Mouse (Mus musculus): ENCODE data around the gene Pabpc4.

The Pabpc4 gene

DNA sequence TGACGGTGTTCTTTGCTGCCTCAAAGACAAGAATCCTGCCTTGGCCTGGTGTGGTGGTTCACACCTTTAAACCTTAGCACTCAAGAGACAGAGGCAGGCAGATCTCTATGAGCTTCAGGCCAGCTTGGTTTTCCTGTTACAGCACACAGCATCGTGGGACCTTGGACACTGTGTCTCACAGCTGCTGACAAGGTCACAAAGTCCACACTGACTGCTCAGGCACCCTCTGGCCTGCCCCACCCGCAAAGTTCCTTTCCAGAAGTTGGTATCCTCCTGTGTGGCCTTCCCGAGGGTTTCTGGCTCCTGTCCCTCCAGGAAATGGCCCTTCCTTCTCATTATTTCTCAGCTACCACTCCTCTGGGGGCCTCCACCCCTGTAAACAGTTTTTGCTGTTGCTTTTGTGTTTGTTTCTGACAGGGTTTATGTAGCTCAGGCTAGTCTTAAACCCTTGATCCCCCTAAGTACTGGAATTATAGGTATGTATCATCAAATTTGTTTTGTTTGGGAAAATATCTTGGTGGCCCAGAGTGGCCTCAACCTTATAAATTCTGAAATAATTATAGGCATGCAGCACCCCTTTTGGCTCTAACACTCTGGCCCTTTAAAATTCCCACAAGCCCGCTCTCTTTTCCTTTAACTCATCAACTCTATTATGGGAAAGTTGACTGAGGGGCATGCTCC, at the start of gene Pabpc4:
TSS of gene Pabpc4 (plus strand) at position 631 of the 681 bp plus-strand sequence.
- no peak for DNase-seq

GRCm38 (mm10) chr4:123213975-123214374, 48.2 kb upstream of the Pabpc4 start:
- DNase-seq, result no peak

GRCm38 (mm10) chr4:123215367-123215766, 46.8 kb upstream of the Pabpc4 start:
- no peak for DNase-seq

DNA sequence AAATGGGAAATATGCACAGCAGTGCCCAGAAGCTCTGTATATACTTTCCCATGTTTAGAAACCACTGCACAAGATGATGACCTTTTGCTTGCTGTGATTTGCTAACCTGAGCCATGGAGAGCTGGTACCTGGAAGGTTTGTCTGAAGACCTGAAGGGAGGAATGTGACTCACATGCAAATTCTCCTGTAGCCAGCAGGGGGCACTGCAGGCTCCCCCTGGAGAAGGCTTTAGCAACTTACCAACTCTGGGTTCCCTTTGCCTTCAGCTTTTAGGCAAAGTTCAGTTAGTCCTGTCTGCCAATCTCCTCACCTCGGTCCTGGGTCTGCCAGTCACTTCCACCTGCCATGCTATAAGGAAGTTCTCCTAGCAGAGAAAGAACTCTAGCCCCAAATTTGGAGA, 45.4 kb upstream of the Pabpc4 start:
- DNase-seq, result peak; percentile 64

DNA sequence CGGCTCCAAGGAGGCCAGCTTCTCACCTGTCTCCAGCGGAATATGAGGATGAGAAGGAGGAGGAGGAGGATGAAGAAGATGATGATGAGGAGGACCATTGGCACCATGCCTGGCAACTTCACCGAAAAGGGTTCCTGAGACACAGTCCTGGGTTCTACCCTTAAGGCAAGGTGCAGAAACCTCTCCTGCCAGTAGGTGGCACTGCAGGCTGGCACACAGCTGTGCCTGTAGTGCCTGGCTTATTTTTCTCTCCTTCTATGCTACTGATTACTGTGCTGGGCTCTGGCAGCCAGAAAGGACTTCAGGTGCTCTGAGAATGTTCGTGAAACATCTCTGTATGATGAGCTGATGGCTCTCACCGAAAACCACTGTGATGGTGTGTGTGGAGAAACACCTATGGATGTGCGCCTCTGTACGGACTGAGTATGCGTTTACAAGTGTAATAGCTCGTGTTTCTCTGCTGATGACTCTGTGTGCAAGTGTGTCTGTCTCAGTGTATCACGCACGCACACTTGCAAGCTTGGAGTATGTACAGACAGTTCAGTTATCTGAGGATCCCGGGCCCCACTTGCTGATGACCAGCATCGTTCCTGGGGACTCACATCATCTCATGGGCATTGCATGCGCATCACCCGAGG, 42.3 kb upstream of the Pabpc4 start:
- DNase-seq, result peak; percentile 88

DNA sequence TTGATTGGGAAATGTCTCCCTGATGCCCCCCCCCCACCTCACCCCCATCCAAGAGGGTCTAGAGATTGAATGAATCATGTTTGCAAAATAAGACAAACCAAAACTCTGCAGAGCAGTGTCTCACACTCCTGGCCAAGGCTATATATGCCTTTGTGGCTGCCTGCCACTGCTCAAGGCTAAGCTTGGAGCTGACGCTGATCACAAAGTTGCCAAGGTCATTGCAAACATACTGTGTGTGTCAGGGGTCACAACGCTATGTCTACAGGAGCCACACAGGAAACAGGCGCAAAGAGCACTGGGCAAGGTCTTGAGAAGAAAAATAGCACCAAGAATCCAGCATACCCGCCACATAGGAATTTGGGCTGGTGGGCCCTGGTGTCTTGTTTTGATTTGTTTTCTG, 41.5 kb upstream of the Pabpc4 start:
- no peak for DNase-seq

DNA sequence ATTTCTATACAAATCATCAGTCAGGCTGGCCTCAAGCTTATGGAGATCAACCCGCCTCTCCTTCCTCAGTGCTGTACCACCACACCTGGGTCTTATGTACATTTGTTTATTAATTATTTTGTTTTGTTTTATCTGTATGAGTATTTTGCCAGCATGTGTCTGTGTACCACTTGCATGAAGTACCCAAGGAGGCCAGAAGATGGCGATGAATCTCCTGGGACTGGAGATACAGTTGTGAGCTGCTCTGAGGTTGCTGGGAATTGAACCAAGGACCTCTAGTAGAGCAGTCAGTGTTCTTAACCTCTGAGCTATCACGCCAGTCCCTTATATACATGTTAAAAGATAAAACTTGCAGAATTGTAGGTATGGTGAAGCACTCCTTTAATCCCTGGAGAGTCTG, 38.8 kb upstream of the Pabpc4 start:
- no peak for DNase-seq

- DNase-seq, result peak; percentile 53
Observed at GRCm38 (mm10) chr4:123225718-123226403, 36.3 kb upstream of the Pabpc4 start.

- DNase-seq, result peak; percentile 59
Observed at GRCm38 (mm10) chr4:123227707-123228106, 34.4 kb upstream of the Pabpc4 start.

- DNase-seq, result peak; percentile 48
Observed at GRCm38 (mm10) chr4:123228270-123228669, 33.9 kb upstream of the Pabpc4 start.

DNA sequence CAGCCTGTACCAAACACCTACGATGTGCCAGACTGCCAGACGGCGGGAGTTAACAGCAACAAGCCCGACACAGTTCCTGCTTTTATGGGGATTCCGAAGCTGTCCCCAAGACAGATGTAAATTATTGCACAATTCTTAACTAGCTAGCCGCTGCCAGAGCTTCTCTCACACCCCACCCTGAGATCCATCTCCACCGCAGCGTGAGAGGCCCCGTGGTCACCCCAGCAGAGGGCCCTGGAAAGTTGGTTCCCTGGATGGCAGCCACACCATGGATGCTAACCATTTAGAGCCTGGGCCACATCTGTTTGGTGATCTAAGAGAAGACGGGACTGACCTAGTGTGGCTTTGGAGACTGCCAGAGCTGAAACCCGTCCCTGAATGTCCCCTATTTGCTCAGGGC, 33.0 kb upstream of the Pabpc4 start:
- DNase-seq, result no peak

DNA sequence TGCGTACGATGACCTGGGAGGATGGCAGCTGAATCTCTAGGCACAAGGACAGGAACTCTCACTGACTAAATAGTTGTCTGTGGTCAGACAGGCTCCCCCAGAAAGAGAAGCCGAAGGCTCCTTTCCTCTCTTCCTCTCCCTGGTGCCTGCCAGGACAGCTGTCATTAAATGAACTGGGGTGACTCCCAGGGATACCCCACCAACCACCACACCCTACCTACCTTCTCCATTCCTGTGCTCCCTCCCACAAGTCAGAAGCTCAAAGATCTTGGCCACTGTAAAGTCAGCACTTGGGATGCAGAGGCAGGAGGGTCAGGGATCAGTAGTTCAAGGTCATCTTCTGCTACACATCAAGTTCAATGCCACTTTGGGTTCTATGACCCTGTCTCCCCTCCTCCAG, 29.3 kb upstream of the Pabpc4 start:
- no peak for DNase-seq

- peak; percentile 85 for DNase-seq
Observed at GRCm38 (mm10) chr4:123233492-123234084, 28.6 kb upstream of the Pabpc4 start, which contains the start of gene Heyl. Gene Heyl, plus strand, starts transcription at chr4:123233556.

- no peak for DNase-seq
Observed at GRCm38 (mm10) chr4:123235835-123236430, 26.2 kb upstream of the Pabpc4 start.

GRCm38 (mm10) chr4:123236431-123237031, 25.6 kb upstream of the Pabpc4 start:
- DNase-seq, result no peak

DNA sequence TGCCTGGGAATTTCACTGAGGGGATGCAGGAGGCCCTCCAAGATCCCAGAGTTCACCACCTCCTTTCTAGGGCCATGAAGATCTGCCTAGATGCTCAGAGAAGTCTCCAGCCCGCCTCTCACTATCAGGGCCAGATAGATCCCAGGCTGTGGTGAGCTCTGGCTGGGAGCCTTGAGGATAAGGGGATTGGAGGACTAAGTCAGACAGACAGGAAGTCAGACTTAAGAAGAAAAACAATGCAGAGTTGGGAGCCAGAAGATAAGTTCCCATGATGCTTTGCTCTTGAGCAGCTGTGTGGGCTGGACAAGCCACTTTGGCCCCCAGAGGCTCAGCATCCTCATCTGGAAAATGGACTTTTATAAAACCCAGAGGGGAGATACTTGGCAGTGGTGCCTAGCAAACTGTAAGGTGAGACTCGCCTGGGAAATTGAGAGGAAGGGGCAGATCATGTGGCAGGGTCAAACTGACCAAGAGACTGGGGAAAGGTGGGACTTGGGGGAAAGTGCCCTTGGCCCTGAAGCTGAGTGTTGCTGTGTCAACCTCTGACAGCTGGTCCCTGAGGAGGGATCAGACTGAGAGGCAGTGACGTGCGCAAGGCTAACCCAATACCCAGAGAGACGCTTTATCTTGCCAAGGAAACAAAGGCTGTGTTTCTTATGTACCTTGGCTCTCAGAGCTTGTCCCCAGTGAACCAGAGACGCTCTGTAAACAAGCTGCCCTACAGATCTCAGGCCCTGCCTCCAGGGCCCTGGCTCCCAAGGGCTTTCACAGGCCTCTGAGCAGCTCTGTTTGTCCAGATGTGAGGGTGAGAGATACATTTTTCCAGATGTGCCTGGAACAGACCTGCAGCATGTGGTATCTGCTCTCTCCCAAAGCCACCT, 24.5 kb upstream of the Pabpc4 start:
- DNase-seq, result peak; percentile 64

DNA sequence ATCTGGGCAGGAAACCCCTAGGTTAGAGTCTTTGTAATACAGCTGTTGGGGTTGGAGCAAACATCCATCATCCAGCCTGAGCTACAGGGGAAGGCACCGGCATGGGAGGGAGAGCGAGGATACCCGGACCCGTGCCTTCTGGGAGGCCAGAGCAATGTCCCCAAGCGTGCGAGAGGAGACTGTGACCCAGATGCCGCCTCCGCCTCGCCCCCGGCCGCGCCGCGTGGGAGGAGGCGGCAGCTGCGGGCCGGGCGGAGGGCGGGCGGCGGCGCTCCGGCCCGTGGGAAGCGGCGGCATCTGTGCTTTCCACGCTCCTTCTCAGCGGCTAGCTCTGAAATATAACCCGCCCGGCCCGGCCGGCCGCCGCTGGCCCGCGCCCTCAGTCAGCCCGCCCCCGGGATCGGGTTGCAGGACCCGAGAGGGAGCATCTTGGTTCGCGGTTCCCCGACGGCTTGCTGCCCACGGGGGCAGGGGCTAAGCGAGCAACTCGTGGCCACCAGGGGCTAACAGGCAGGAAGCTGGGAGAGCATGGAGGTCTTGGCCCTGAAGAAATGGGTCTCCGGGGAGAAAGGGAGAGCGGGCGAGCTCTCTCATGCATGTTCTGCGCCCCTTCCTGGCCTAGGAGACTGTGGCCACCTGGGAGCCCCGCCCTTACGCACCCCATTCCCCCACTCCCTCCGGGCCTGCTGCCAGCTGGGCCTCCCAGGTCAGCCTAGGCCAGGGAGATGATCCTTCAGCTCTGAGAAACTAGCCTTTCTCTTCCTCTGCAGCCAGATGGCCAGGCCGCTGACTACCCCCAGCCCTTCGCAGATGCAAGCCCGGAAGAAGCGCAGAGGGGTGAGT, 22.6 kb upstream of the Pabpc4 start:
- DNase-seq, result peak; percentile 87

DNA sequence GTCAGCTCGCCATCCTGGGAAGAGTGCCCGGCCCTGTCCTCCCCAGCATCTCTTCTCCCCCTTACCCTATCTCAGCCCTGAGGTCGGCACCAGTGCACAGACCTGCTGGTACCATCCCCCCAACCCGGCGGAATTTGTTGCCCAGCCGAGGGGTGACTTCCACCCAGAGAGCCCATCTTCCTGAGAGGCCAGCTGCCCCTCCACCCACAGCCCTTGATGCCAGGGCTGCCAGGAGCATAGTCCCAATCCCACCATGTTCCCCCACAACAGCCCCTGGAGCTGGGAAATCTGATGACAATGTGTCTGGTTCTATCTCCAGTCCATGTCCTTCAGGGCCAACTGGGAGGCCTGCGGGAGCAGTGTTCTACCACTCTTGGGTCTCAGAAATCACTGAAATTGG, 15.9 kb upstream of the Pabpc4 start:
- DNase-seq, result no peak

GRCm38 (mm10) chr4:123246651-123247050, 15.5 kb upstream of the Pabpc4 start:
- no peak for DNase-seq

DNA sequence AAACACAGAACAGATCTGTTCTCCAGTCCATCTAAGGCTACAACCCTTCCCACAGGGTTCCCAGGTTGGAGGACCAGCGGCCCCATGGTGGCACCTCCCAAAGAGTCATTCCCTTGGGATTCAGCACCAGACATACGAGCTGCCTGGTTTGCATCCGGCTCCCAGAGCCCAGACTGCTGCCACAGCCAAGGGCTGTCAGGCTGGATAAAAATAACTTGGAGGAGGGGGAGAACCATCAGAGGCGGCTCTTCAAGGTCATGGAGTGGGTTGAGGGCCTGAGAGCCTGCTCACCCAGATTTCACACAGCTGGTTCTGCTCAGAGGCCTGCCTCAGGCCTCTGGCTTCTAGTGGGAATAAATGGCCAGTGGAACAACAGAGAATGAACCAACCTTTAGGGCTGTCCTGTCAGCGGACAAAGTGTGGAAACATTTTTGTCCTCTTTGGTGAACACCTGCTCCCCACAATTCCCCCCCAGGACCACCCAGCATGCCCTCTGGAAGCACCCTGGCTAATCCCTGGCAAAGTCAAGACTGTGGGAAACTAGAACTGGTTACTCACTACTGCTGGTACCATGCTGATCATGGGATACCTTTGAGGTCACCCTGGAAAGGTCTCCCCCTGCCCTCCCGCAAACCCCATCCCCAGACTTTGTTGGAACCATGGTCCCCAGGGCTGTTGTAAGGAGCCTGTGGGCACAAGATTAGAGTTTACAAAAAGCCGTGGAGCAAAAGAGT, 14.8 kb upstream of the Pabpc4 start:
- DNase-seq, result peak; percentile 72
